Mouse (Mus musculus) MEL (cell line): ENCODE data around the gene Reep1. TPM values are rescaled to one million over a fixed set of nuclear protein-coding genes. Genes with fewer than 3 reads are reported as not detected.

Experiments used
- DNase-seq: peaks from one replicate; pipeline ENCODE4 v3.0.0; 2011; ENCODE audit warnings: low read depth, low spot score
- H3K27ac ChIP-seq: 2 replicates; pipeline ENCODE4 v1.5.1; 2012; ENCODE audit warnings: low read depth, mild to moderate bottlenecking, control low read depth, low read length, moderate library complexity; ENCODE audit not compliant: control insufficient read depth
- H3K27me3 ChIP-seq, 2 experiments: fragments of 150-350 bp in 1 of 2; sonication (generic) in 1 of 2; 2 replicates each; pipeline ENCODE4 v1.6.1; 2012; ENCODE audit warnings: low read length in 2 of 2, mild to moderate bottlenecking in 2 of 2, improper control_type of control experiment in 1 of 2, moderate library complexity in 1 of 2; ENCODE audit not compliant: insufficient read depth in 2 of 2, control insufficient read depth in 1 of 2
- H3K36me3 ChIP-seq, 2 experiments: 2 replicates each; pipeline ENCODE4 v1.6.1; 2012 to 2014; ENCODE audit warnings: low read length in 2 of 2, improper control_type of control experiment in 1 of 2, inconsistent platforms in 1 of 2, mild to moderate bottlenecking in 1 of 2; ENCODE audit not compliant: insufficient read depth in 2 of 2, control insufficient read depth in 1 of 2
- H3K4me1 ChIP-seq, 2 experiments: fragments of 150-350 bp in 1 of 2; sonication (generic) in 1 of 2; 2 replicates each; pipeline ENCODE4 v1.6.1; 2012; ENCODE audit warnings: low read length in 2 of 2, improper control_type of control experiment in 1 of 2, mild to moderate bottlenecking in 1 of 2; ENCODE audit not compliant: insufficient read depth in 2 of 2, control insufficient read depth in 1 of 2
- H3K4me3 ChIP-seq, 2 experiments: fragments of 150-350 bp in 1 of 2; sonication (generic) in 1 of 2; 2 replicates each; pipeline ENCODE4 v1.5.1; 2012; ENCODE audit warnings: low read depth in 2 of 2, low read length in 2 of 2, mild to moderate bottlenecking in 2 of 2, moderate library complexity in 2 of 2, control low read depth in 1 of 2, improper control_type of control experiment in 1 of 2; ENCODE audit not compliant: control insufficient read depth in 1 of 2, insufficient read depth in 1 of 2
- H3K79me2 ChIP-seq: 2 replicates; pipeline ENCODE4 v1.6.1; 2012; ENCODE audit warnings: mild to moderate bottlenecking, low read length, moderate library complexity; ENCODE audit not compliant: control insufficient read depth, poor library complexity, insufficient read depth
- H3K9ac ChIP-seq: 2 replicates; pipeline ENCODE4 v1.6.1; 2012; ENCODE audit warnings: low read depth, mild to moderate bottlenecking, control low read depth, low read length, moderate library complexity; ENCODE audit not compliant: control insufficient read depth, poor library complexity, severe bottlenecking
- H3K9me3 ChIP-seq: fragments of 150-350 bp; sonication (generic); replicated peaks from 2 replicates; pipeline ENCODE4 v1.6.1; 2012; ENCODE audit warnings: mild to moderate bottlenecking, low read length, improper control_type of control experiment, moderate library complexity; ENCODE audit not compliant: insufficient read depth
- CTCF ChIP-seq, 3 experiments: IDR thresholded peaks in 2 of 3; conservative IDR thresholded peaks in 1 of 3; 2 replicates each; pipeline ENCODE4 v1.5.1; 2011 to 2012; ENCODE audit warnings: low read length in 3 of 3, low read depth in 2 of 3, mild to moderate bottlenecking in 2 of 3, improper control_type of control experiment in 1 of 3, inconsistent platforms in 1 of 3, mixed read lengths in 1 of 3, moderate library complexity in 1 of 3; ENCODE audit not compliant: control insufficient read depth in 1 of 3, insufficient read depth in 1 of 3, poor library complexity in 1 of 3, severe bottlenecking in 1 of 3
- EP300 ChIP-seq, 2 experiments: IDR thresholded peaks; 2 replicates each; pipeline ENCODE4 v1.6.1; 2011; ENCODE audit warnings: improper control_type of control experiment in 2 of 2, low read length in 2 of 2, low read depth in 1 of 2, mild to moderate bottlenecking in 1 of 2
- ETS1 ChIP-seq: IDR thresholded peaks from 2 replicates; pipeline ENCODE4 v1.6.1; 2012; ENCODE audit warnings: low read depth, mild to moderate bottlenecking, inconsistent platforms, low read length, improper control_type of control experiment, moderate library complexity
- GABPA ChIP-seq: IDR thresholded peaks from 2 replicates; pipeline ENCODE4 v1.6.1; 2012; ENCODE audit warnings: low read depth, mild to moderate bottlenecking, inconsistent platforms, low read length, improper control_type of control experiment, moderate library complexity
- HCFC1 ChIP-seq: IDR thresholded peaks from 2 replicates; pipeline ENCODE4 v1.6.1; 2012; ENCODE audit warnings: low read depth, mild to moderate bottlenecking, inconsistent platforms, low read length, improper control_type of control experiment, moderate library complexity
- KAT2A ChIP-seq: conservative IDR thresholded peaks from 2 replicates; pipeline ENCODE4 v1.6.1; 2012; ENCODE audit warnings: low read depth, low read length, improper control_type of control experiment, inconsistent platforms
- MAX ChIP-seq: IDR thresholded peaks from 2 replicates; pipeline ENCODE4 v1.6.1; 2011; ENCODE audit warnings: low read length, improper control_type of control experiment
- MEF2A ChIP-seq: IDR thresholded peaks from 2 replicates; pipeline ENCODE4 v1.6.1; 2014; ENCODE audit warnings: low read depth, mild to moderate bottlenecking, inconsistent platforms, low read length, improper control_type of control experiment; ENCODE audit not compliant: poor library complexity, insufficient replicate concordance, severe bottlenecking; ENCODE audit errors: extremely low read depth
- MXI1 ChIP-seq: IDR thresholded peaks from 2 replicates; pipeline ENCODE4 v1.6.1; 2011; ENCODE audit warnings: mild to moderate bottlenecking, low read depth, low read length, improper control_type of control experiment
- MYC ChIP-seq: IDR thresholded peaks from 2 replicates; pipeline ENCODE4 v1.6.1; 2011; ENCODE audit warnings: low read depth, mild to moderate bottlenecking, low read length, improper control_type of control experiment, moderate library complexity
- NRF1 ChIP-seq: IDR thresholded peaks from 2 replicates; pipeline ENCODE4 v1.6.1; 2014; ENCODE audit warnings: low read depth, mild to moderate bottlenecking, inconsistent platforms, low read length, improper control_type of control experiment, moderate library complexity; ENCODE audit not compliant: poor library complexity, insufficient read depth, severe bottlenecking
- POLR2A ChIP-seq, 2 experiments: IDR thresholded peaks; 2 replicates each; pipeline ENCODE4 v1.6.1; 2011 to 2012; ENCODE audit warnings: low read length in 2 of 2, mild to moderate bottlenecking in 2 of 2, control low read depth in 1 of 2, improper control_type of control experiment in 1 of 2, low read depth in 1 of 2, moderate library complexity in 1 of 2; ENCODE audit not compliant: control insufficient read depth in 1 of 2, insufficient read depth in 1 of 2, poor library complexity in 1 of 2
- RAD21 ChIP-seq: IDR thresholded peaks from 2 replicates; pipeline ENCODE4 v1.6.1; 2011; ENCODE audit warnings: mild to moderate bottlenecking, low read depth, low read length, improper control_type of control experiment
- SIN3A ChIP-seq: IDR thresholded peaks from 2 replicates; pipeline ENCODE4 v1.6.1; 2012; ENCODE audit warnings: low read length, improper control_type of control experiment, inconsistent platforms
- SMC3 ChIP-seq: IDR thresholded peaks from 2 replicates; pipeline ENCODE4 v1.6.1; 2011; ENCODE audit warnings: low read depth, low read length, improper control_type of control experiment
- TBP ChIP-seq: IDR thresholded peaks from 2 replicates; pipeline ENCODE4 v1.8.0; 2011; ENCODE audit warnings: low read depth, low read length, improper control_type of control experiment
- ZC3H11A ChIP-seq: IDR thresholded peaks from 2 replicates; pipeline ENCODE4 v1.6.1; 2012; ENCODE audit warnings: low read depth, mild to moderate bottlenecking, inconsistent platforms, low read length, improper control_type of control experiment
- ZKSCAN1 ChIP-seq: IDR thresholded peaks from 2 replicates; pipeline ENCODE4 v1.6.1; 2012; ENCODE audit warnings: low read depth, mild to moderate bottlenecking, inconsistent platforms, low read length, improper control_type of control experiment, moderate library complexity
- ZNF384 ChIP-seq: IDR thresholded peaks from 2 replicates; pipeline ENCODE4 v1.6.1; 2012; ENCODE audit warnings: low read depth, mild to moderate bottlenecking, inconsistent platforms, low read length, improper control_type of control experiment
- polyA plus RNA-seq, 2 experiments: library from polyadenylated mRNA; stranded (reverse) in 1 of 2; unstranded in 1 of 2; fragments of >175 nt in 1 of 2; fragments of >200 nt in 1 of 2; gene quantifications; 2 replicates each; pipeline versions ENCODE4 v1.2.1 to v1.2.4; 2012; ENCODE audit warnings: low replicate concordance in 2 of 2, low read depth in 1 of 2; ENCODE audit not compliant: insufficient read length in 2 of 2, insufficient read depth in 1 of 2, missing spikeins in 1 of 2
- total RNA-seq: library from RNA; depleted of rRNA; stranded (reverse); fragments of 300-350 nt; gene quantifications from 2 replicates; pipeline ENCODE4 v1.2.3, GENCODE M21; 2012

The Reep1 gene
- total and polyA plus RNA-seq, 3 experiments: 0.12 to 0.36 TPM; not detected in 1

GRCm38 (mm10) chr6:71804061-71804829, 96.9 kb downstream of the Reep1 start:
- Histone ChIP-seq H3K27me3 (no peaks in the 10 kb centered on the region), H3K9me3 (no peaks in the 10 kb centered on the region), H3K4me1 (peaks cover 5 to 11% of the 10 kb centered on the region in 2 experiments), H3K4me3 (no peak overlapping the region), H3K79me2 (no peaks in the 10 kb centered on the region), H3K36me3 (0 out of 4 replicates have a peak, but pooled peaks cover 0 to 6% of the 10 kb centered on the region in 2 experiments), H3K9ac (no peak overlapping the region), H3K27ac (no peak overlapping the region)
- TF ChIP-seq SMC3 (peak; percentile 96), SIN3A (peak; percentile 62; the same call in 1 of the 2 replicates), HCFC1 (no peak), MYC (0 out of 2 replicates have a peak, but pooled peaks have one; percentile 21), TBP (0 out of 2 replicates have a peak, but pooled peaks have one; percentile 32), RAD21 (peak; percentile 100), KAT2A (no peak), MXI1 (peak; percentile 36; the same call in 1 of the 2 replicates), ZNF384 (0 out of 2 replicates have a peak, but pooled peaks have one; percentile 34), MAX (0 out of 2 replicates have a peak, but pooled peaks have one; percentile 43), ZKSCAN1 (no peak), CTCF (IDR thresholded peaks at IDR 0.05 in 2 of 3, conservative IDR thresholded peaks at IDR 0.05 in 1 of 3; ENCODE audit: control insufficient read depth in 1 of 3, insufficient read depth in 1 of 3, low read depth in 2 of 3, low read length in 3 of 3, poor library complexity in 1 of 3, severe bottlenecking in 1 of 3) (peak; percentile 93 to 98 (median 97); a peak in 5 of 6 replicates), ZC3H11A (peak; percentile 95), POLR2A (IDR thresholded peaks at IDR 0.05; ENCODE audit: control insufficient read depth in 1 of 2, insufficient read depth in 1 of 2, low read depth in 1 of 2, low read length in 2 of 2, poor library complexity in 1 of 2) (no peak), EP300 (IDR thresholded peaks at IDR 0.05; ENCODE audit: low read depth in 1 of 2, low read length in 2 of 2) (0 out of 4 replicates have a peak, but pooled peaks of 1 of the 2 experiments have one; percentile 5), GABPA (no peak), MEF2A (peak; percentile 56; the same call in 1 of the 2 replicates), NRF1 (0 out of 2 replicates have a peak, but pooled peaks have one; percentile 15), ETS1 (no peak)
- DNase-seq: peak; percentile 88
